Mouse (Mus musculus) ovary, adult 10 weeks (tissue): ENCODE data around the gene Zfyve16. TPM values are rescaled to one million over a fixed set of nuclear protein-coding genes. Genes with fewer than 3 reads are reported as not detected.

Source experiments
- polyA plus RNA-seq: library from polyadenylated mRNA; stranded (reverse); fragments of 350-450 nt; fragmentation: Illumina TruSeq; extraction: RNeasy Lipid Tissue Mini Kit (QIAGEN cat#74804); gene quantifications from one replicate; pipeline ENCODE4 v1.2.3, GENCODE M21; 2014

The Zfyve16 gene
- polyA plus RNA-seq, result 53.3 TPM

GRCm38 (mm10) chr13:92530721-92531211 lies at the start of gene Zfyve16:
TSS of gene Zfyve16 (minus strand) at chr13:92530868.

GRCm38 (mm10) chr13:92576072-92576471 lies 45.4 kb upstream of the Zfyve16 start, which contains the start of gene Spz1:
TSS of gene Spz1 (minus strand) at chr13:92576172.

GRCm38 (mm10) chr13:92483852-92484463 lies 46.7 kb downstream of the Zfyve16 start, which contains the start of gene Fam151b:
TSS of gene Fam151b (minus strand) at chr13:92484015.

Other genes with a start within 250 kb of the Zfyve16 start
- not detected for gene Gm20379, start 224.9 kb downstream of the Zfyve16 start, polyA plus RNA-seq
- 24.2 TPM for gene Dhfr, start 176.1 kb downstream of the Zfyve16 start, polyA plus RNA-seq
- gene Msh3, start 175.9 kb downstream of the Zfyve16 start, polyA plus RNA-seq, result 51.6 TPM
- 0.20 TPM for gene Ankrd34b, start 105.0 kb downstream of the Zfyve16 start, polyA plus RNA-seq
- gene Fam151b, start 46.9 kb downstream of the Zfyve16 start, polyA plus RNA-seq, result 11.4 TPM
- not detected for gene Spz1, start 45.3 kb upstream of the Zfyve16 start, polyA plus RNA-seq
- 112 TPM for gene Serinc5, start 80.2 kb upstream of the Zfyve16 start, polyA plus RNA-seq